Mouse (Mus musculus) CH12.LX (cell line): ENCODE results near the gene Rbms2.

Source experiments
- BHLHE40 ChIP-seq: IDR thresholded peaks from 2 replicates; pipeline ENCODE4 v1.6.1; 2011; ENCODE audit warnings: mild to moderate bottlenecking, low read depth, low read length, improper control_type of control experiment
- CHD2 ChIP-seq: IDR thresholded peaks from 2 replicates; pipeline ENCODE4 v1.6.1; 2011; ENCODE audit warnings: low read length, improper control_type of control experiment
- CTCF ChIP-seq, 2 experiments: IDR thresholded peaks in 1 of 2; conservative IDR thresholded peaks in 1 of 2; 2 replicates each; pipeline ENCODE4 v1.5.1; 2011 to 2012; ENCODE audit warnings: low read depth in 2 of 2, low read length in 2 of 2, improper control_type of control experiment in 1 of 2, inconsistent platforms in 1 of 2, mild to moderate bottlenecking in 1 of 2, moderate library complexity in 1 of 2
- EP300 ChIP-seq: IDR thresholded peaks from 2 replicates; pipeline ENCODE4 v1.6.1; 2011; ENCODE audit warnings: low read length, improper control_type of control experiment
- ETS1 ChIP-seq: conservative IDR thresholded peaks from 2 replicates; pipeline ENCODE4 v1.6.1; 2012; ENCODE audit warnings: low read depth, mild to moderate bottlenecking, inconsistent platforms, low read length, improper control_type of control experiment, moderate library complexity
- MAZ ChIP-seq: IDR thresholded peaks from 2 replicates; pipeline ENCODE4 v1.6.1; 2012; ENCODE audit warnings: low read depth, mild to moderate bottlenecking, inconsistent platforms, low read length, improper control_type of control experiment, moderate library complexity
- MEF2A ChIP-seq: IDR thresholded peaks from 2 replicates; pipeline ENCODE4 v1.6.1; 2014; ENCODE audit warnings: low read depth, mild to moderate bottlenecking, inconsistent platforms, low read length, improper control_type of control experiment, borderline replicate concordance
- MXI1 ChIP-seq: IDR thresholded peaks from 2 replicates; pipeline ENCODE4 v1.6.1; 2011; ENCODE audit warnings: mild to moderate bottlenecking, low read depth, low read length, improper control_type of control experiment
- POLR2A ChIP-seq: IDR thresholded peaks from 2 replicates; pipeline ENCODE4 v1.6.1; 2011; ENCODE audit warnings: low read depth, mild to moderate bottlenecking, improper control_type of control experiment, low read length
- TCF12 ChIP-seq: IDR thresholded peaks from 2 replicates; pipeline ENCODE4 v1.6.1; 2014; ENCODE audit warnings: low read depth, mild to moderate bottlenecking, inconsistent platforms, low read length, improper control_type of control experiment
- UBTF ChIP-seq: IDR thresholded peaks from 2 replicates; pipeline ENCODE4 v1.6.1; 2012; ENCODE audit warnings: low read depth, mild to moderate bottlenecking, inconsistent platforms, low read length, improper control_type of control experiment, moderate library complexity
- USF2 ChIP-seq: conservative IDR thresholded peaks from 2 replicates; pipeline ENCODE4 v1.6.1; 2011; ENCODE audit warnings: low read depth, low read length, improper control_type of control experiment
- ZC3H11A ChIP-seq: IDR thresholded peaks from 2 replicates; pipeline ENCODE4 v1.6.1; 2012; ENCODE audit warnings: low read depth, mild to moderate bottlenecking, inconsistent platforms, low read length, improper control_type of control experiment
- ZNF384 ChIP-seq: IDR thresholded peaks from 2 replicates; pipeline ENCODE4 v1.6.1; 2012; ENCODE audit warnings: low read depth, low read length, improper control_type of control experiment, inconsistent platforms

GRCm38 (mm10) chr10:128209311-128210009, 29.4 kb upstream of the Rbms2 start:
- no peak for TF ChIP-seq UBTF
- no peak for TF ChIP-seq CTCF (conservative IDR thresholded peaks at IDR 0.05 in 1 of 2, IDR thresholded peaks at IDR 0.05 in 1 of 2; ENCODE audit: low read depth in 2 of 2, low read length in 2 of 2)
- TF ChIP-seq POLR2A = no peak
- no peak for TF ChIP-seq CHD2
- no peak for TF ChIP-seq ZNF384
- 0 out of 2 replicates have a peak, but pooled peaks have one; percentile 33 for TF ChIP-seq TCF12
- TF ChIP-seq BHLHE40 = peak; percentile 69
- TF ChIP-seq USF2 = no peak
- 0 out of 2 replicates have a peak, but pooled peaks have one; percentile 39 for TF ChIP-seq EP300
- peak; percentile 86 for TF ChIP-seq MEF2A
- TF ChIP-seq MXI1 = peak; percentile 78
- peak; percentile 50; the same call in 1 of the 2 replicates for TF ChIP-seq ETS1
- no peak for TF ChIP-seq ZC3H11A
- no peak for TF ChIP-seq MAZ
